Mouse (Mus musculus) T-cell, adult 66 days (primary cell): ENCODE measurements around the gene Sytl4. TPM values are rescaled to one million over a fixed set of nuclear protein-coding genes. Genes with fewer than 3 reads are reported as not detected.

Source experiments
- total RNA-seq, 2 experiments: library from RNA; stranded (reverse); gene quantifications; 3 replicates in 1 of 2; 4 replicates in 1 of 2; pipeline ENCODE4 v1.2.4; 2023

Gene Sytl4
- not detected for total RNA-seq

DNA sequence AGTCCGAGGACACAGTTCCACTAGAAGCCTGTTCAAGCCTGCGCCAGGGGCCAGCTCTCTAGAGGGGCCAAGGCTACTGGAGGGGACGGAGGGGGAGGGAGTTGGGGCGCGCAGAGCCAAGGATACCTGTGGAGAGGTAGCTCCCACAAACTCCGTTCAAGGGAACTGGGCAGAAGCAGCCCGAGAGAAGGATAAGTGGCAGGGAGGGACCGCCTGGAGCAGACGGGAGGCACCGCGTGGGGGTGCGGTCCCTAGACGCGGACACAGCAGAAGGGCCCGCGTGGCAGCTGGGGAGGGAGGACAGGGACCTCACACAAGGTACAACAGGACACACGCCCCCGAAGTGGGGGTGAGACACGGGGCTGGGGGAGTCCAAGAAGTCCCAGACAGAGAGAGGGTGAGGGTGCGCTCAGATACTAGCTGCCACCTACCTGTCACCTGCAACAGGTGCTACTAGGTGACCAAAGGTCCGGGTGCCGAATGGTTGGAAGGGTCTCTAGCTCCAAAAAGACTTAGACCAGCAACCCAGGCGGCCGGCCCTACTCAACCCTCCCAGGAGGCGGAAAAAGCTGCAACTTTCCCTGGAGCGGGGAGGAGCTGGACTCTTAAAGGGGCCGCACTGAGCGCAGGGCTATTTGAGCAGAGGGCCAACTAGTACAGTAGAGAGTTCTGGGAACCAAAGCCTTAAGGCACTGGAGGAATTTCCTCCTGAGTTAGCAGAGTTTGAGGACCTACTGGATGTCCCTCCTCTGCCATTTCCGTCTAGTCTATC is at the start of gene Sytl4:
Sytl4 (minus strand) TSS at position 582 of the 772 bp plus-strand sequence.

DNA sequence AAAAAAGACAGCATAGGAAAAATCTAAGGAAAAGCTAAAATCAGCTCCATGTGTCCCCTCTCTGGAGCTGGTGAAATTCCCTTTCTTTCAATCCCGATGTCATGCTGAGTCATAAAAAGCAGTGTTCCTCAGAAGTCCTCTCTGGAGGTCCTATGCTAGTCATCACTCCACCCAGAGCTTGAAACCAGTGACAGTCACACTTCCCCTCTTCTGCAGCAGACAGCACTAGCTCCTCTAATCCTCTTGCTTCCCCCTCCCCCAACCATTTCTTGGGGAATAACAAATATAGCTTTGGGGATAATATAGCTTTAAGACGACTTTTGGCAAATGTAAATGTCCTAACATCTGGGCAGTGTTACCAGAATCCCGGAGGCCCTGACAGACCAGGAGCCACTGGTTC is 73.4 kb downstream of the Sytl4 start, which contains the start of gene Srpx2:
Srpx2 (plus strand) TSS at position 166 of the 400 bp plus-strand sequence.

DNA sequence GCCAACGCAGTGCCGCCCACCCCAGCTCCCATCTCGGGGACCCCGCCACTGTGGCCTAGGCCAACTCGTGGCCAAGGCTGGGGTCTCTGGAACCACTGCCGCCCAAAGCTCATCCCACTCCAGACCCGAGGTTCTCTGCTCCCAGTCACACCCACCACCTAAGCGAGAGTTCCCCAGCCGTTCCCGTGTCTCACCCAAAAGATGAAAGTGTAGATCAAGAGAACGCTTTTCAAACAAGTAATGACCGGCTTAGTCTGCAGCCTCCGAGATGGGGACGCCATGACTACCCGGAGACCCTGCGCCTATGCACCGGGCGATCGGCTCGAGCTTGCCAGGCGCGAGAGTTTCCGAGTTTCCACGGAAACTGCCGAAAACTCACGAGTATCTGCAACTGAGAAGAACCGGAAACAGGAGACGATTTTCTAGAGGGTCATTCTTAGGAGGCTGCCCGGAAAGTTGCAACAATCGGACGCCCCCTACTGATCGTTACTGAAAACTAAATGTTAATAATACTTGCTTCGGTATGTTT is 83.5 kb downstream of the Sytl4 start, which contains the start of gene Tspan6:
Tspan6 (minus strand) TSS at position 416 of the 529 bp plus-strand sequence.

Other genes with a start within 250 kb of the Sytl4 start
- gene Tnmd, start 130.8 kb downstream of the Sytl4 start, total RNA-seq, result not detected
- gene Tspan6, start 83.4 kb downstream of the Sytl4 start, total RNA-seq, result 1 to 10 TPM; 1.4 to 1.6 TPM
- not detected for gene Srpx2, start 73.4 kb downstream of the Sytl4 start, total RNA-seq
- 10 to 100 TPM; 42.0 to 47.0 TPM for gene Cstf2, start 77.4 kb upstream of the Sytl4 start, total RNA-seq
- 10 to 100 TPM; 17.1 to 20.2 TPM for gene Xkrx, start 180.3 kb upstream of the Sytl4 start, total RNA-seq
- gene Arl13a, start 205.7 kb upstream of the Sytl4 start, total RNA-seq, result not detected
- gene Nox1, start 240.1 kb upstream of the Sytl4 start, total RNA-seq, result 1 to 10 TPM; 1.3 to 2.3 TPM